Mouse (Mus musculus): ENCODE data around the gene Scamp2. TPM values are rescaled to one million over a fixed set of nuclear protein-coding genes. Genes with fewer than 3 reads are reported as not detected.

Gene Scamp2
- total and polyA plus RNA-seq, 3 experiments = 65.7 to 94.0 (median 72.3) TPM

DNA sequence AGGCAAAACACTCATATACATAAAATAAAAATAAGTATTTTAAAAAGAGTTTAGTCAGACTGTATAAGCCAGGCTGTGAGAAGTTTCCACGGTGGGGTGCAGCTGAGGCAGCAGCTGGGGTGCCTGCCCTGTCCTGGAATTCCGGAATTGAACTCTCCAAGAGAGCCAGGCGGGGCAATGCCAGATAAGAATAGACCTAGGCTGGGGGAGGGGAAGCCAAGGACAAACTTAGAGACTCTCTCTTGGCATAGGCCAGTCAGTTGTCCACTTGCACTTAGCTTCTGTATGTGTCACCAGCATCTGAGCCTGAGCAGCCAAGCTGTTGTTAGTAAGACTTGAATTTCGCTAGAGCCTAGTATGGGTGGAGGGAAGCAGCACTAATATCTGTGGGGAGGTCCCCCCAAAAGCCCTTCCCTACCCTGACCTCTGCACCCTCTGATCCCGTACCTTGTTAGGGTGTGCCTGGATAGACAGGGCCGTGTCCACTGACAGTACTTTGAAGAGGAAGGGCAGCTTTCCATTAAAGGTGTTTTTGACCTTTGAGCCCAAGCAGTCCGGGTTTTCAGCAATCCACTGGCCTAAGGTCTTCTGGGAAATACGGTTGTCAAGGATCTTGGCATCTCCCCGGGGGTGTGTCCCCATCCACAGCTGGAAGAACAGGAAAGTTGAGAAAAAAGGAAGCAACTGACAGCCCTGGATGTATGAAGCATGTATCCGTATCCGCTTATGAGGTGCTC, 10.4 kb upstream of the Scamp2 start:
- DNase-seq = peak; percentile 80

DNA sequence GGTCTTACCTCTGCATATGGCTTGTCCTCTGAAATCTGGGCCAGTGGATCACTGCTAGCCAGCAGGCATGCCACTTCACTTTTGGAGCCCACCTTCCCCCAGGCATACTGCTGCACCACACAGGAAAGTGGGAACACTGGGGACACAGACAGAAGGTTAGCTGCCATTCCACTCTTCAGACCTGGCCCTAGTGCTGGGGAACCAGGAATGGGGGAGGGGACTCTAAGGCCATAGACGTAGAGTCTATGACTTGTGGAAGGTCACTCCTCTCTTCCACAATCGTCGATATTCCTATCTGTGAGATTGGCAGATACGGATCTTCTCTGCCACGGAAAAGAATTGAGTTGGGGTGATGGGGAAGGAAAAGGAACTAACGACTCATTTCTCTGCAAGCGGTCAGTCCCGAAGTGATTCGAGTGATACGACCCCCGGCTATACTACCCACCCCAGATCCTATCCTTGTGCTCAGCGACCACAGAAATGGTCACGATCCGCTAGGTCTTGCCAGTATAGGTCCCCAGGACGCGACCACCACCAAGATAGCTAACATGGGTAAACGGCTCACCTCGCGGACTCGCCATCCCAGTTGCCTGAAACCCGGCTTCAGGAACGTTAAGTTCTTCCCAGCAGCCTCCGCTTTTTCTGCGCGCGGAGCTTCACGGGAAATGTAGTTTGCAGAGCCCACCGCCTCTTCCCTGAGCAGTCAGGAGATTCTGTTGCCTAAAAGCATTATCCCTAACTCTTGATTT, 8.4 kb upstream of the Scamp2 start, which contains the start of gene Mpi:
Gene Mpi, minus strand, starts transcription at position 625 of the 749 bp plus-strand sequence.
- DNase-seq = peak; percentile 76

DNA sequence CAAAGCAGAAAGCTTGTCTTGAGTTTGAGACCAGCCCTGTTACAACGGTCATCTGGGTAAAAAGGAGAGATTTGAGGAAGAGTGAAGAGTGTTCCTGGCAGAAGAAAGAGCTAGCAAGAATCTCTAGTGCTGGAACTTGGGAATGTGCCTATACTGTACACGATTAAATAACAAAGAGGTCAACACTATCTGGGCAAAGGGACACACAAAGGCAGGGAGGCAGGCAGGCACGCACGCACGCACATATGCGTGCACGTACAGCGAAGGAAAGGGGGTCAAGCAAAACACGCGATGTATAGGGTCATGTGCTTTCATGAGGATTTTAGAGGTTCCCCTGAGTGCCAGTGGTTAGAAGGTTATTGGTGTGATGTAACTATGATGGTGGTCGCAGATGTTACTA, 7.6 kb upstream of the Scamp2 start:
- DNase-seq = no peak

DNA sequence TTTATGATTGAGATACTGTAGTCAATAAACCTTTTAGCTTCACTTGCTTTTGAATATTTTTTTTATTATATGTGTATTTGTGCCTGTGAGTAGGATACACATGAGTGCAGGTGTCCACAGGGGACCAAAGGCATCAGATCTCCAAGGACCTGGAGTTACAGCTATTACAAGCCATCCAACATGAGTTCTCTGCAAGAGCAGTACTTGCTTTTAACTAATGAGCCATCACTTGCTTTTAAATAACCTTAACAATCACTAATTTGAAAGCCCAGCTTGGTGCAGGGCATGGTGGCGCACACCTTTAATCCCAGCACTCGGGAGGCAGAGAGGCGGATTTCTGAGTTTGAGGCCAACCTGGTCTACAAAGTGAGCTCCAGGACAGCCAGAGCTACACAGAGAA, 6.0 kb upstream of the Scamp2 start:
- no peak for DNase-seq

DNA sequence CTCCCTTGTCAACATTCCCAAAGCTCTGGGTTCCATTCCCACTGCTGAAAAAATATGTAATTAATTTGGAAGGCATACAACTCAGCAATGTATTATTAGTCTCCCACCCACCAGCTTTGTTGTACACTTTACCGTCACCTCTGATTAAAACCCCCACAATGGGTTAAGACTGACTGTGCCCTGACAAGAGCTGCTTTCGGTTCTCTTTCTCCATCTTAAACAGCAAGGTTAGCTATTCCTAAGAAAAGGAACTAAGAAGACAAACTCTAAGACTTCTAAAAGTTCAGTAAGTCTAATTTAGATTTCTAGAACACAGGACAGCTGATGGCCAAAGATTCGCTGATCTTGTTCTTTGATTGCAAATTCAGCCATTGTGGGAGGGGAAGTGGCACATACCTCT, 3.5 kb upstream of the Scamp2 start:
- DNase-seq = no peak

DNA sequence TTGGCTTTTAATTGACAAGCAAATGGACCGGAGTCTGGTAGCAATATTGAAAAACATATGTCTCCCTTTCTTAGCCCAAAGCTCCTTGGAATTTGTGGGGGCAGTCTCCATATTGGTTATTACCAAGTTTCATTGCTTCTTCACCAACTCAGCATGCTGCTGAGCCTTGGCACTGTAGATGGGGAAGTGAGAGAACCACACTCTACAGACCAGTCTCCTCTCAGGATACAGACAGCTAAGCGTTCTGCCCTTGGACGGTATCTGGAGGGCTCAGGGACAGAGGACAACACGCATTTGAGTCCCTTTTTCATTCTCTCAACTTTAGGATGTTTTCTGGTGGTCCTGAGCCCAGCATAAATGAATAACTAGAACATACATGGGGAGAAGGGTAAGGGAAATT, 2.1 kb upstream of the Scamp2 start:
- no peak for DNase-seq

DNA sequence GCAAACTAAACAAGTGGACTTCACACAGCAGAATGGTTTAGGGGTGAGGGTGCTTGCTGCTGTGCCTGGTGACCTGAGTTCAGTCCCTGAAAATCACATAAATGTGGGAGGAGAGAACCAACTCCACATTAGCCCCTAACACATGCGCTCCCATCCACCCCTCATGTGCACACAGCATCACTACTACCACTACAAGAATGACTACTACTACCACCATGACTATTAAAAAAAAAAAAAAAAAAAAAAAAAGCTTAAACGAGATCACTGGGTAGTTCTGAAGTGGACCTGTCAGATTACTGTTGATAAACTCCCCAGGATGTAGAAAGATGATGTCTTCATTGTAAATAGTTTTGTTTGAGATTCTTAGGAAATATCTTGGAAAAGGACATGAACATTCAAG, 1.2 kb upstream of the Scamp2 start:
- DNase-seq = no peak

DNA sequence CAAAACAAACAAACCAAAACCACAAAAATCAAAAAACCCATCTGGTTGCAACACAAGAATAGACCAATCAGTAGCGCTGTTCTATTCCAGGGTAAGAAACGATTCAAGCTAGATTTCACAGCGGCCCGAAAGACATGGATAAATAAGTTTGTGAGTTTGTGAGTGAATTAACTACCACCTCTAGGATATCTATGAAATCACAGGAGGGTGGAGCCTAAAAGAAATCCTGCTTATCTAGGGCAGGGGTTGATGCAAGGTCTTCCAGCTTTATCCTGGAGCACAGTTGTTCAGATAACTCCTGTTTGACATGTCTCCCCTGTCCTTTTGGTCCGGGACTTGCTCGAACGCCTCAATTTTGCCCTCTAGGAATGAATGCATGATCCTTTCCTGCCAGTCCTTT, 480 bp upstream of the Scamp2 start:
- no peak for DNase-seq

DNA sequence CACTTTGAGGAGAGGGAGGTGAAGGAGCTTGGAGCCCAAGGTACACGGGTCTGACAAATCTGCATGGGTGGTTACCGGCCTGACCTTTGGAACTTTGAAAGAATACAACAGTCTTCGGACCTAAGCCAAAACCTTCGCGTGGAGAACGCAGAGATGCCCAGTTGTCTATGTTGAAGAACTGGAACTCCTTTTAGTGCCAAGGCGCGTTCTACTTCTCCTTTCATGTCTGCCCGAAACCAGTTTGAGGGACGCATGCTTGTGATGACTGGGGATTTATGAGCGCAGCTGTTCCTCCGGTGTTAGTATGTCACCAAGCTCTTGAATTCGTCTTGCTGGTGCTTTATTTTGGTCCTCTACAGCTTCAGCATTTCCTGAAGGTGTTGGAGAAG, 962 bp downstream of the Scamp2 start:
- no peak for DNase-seq

DNA sequence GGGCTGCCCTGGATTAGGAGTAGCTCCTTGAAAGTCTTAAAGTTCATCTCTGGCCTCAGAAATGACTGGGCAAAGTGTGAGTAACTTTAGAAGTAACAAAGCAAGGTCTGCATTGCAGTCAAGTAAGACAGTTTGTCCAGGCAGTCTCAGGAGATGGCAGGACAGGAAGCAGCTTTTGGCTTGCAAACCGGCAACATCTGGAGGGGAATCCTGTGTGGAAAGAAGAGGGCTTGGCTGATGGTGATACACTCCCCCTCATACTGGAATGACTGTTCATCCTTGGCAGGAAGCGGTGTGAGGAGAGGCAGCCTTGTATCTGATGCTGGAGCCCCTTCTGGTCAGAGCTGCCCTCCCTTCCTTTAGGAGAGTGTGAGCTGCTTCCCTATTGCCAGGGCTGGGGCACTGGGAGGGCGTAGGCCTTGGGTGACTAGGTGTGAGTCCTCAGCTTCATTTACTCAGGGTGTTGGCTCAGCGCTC, 2.2 kb downstream of the Scamp2 start:
- no peak for DNase-seq

DNA sequence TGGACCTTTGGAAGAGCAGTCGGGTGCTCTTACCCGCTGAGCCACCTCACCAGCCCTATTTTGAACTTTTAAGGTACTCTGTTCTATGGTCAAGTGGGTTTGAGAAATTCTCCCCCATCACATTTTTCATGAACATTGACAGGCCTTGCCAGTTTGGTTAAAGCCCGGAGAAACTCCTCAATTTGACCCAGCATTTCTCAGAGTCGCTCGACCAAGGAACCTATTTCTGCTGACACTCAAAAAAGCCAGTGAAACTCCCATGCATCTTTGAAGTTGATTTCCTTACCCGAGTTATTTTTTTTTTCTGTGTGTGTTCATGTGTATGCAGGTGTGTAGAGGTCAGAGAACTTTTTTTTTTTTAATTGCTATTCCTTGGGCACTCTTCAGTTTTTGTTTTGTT, 3.9 kb downstream of the Scamp2 start:
- no peak for DNase-seq

DNA sequence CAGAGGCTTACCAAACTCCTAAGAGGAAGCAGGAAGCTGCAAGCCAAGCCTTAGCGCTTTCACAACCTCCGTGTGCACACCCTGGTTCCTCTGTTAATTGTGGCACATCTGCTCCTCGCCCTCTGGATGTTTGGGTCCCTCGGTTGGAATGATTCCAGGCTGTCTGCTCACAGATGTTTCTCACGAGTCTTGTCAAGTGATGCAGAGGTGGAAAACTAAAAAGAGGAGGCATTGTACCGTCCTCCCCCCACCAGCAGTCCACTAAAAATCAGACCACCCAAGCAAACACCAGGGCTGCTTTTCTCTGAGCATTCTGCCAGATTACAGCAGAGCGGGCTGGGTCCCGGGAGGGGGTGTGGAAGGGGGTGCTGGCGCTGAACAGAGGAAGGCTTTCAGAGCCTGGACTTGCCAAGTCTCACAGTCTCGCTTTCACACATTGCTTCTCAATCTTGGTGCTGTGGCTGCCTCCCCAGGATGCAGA, 5.0 kb downstream of the Scamp2 start:
- no peak for DNase-seq

DNA sequence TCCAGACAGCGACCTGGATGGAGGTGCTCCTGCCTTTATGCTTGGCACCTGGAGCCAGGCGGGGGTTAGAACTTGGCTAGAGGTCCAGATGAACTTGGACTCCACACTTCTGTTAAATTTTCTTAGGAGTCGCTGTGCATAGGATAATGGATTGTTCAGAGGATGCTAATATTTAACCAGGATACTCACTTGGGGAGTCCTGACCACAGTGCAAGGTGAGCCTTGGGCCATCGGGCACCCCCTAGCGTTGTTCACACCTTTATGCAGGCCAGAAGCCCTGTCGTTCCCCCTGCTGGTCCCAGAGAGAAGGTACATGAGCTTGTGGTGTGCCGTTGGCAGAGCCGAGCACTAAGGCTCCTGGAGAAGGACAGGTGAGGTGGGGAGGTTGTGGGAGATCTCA, 6.1 kb downstream of the Scamp2 start:
- DNase-seq = no peak

DNA sequence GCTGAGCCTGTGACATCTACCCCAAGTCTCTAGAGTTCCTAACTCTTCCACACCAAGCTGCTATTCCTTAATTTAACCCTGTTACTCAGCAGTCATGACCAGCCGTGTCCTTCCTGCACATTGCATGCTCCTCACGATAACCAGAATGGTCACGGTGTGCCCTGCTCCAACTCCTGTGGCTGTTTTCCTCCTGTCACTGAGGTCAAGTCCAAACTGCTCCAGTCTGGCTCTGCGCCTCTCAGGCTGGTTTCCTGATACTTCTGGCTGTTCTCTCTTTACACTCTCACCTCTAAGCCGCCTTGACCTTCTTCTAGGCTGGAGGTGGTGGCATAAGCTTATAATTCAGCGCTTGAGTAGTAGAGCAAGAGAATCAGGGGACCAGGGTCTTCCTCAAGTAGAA, 7.8 kb downstream of the Scamp2 start:
- DNase-seq = no peak

DNA sequence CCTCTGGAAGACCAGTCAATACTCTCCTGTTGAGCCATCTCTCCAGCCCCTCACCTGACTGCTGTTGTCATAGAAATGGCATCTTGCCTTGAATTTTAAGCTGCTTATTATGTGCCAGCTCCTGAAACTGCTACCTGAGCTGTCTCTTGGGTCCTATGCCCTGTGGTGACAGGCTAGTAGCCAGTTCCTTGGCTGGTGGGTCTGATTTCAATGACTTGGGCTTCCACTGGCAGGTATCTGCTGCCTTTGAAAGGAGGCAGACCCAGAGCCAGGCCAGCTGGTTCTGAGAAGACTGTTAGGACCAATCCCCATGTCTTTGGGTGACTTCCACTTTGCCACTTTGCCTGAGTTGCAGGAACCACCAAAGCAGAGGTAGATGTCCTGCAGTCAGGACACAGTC, 13.7 kb downstream of the Scamp2 start:
- DNase-seq = no peak

DNA sequence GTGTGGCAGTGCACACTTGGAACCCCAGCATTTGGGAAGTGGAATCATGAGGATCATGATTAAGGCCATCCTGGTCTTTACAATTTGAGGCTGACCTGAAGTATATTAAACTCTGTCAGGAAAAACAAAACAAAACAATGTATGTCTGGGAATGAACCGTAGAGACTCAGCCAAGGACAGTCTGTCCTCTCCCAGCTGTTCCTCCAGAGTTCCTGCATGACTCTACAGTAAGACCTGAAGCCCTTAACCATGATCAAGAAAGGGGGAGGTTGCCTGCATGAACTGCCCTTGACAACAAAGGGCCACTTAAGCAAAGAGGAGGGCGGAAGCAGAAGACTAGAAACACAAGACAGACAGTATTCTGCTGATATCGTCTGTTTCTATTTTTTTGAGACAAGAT, 14.8 kb downstream of the Scamp2 start:
- no peak for DNase-seq

DNA sequence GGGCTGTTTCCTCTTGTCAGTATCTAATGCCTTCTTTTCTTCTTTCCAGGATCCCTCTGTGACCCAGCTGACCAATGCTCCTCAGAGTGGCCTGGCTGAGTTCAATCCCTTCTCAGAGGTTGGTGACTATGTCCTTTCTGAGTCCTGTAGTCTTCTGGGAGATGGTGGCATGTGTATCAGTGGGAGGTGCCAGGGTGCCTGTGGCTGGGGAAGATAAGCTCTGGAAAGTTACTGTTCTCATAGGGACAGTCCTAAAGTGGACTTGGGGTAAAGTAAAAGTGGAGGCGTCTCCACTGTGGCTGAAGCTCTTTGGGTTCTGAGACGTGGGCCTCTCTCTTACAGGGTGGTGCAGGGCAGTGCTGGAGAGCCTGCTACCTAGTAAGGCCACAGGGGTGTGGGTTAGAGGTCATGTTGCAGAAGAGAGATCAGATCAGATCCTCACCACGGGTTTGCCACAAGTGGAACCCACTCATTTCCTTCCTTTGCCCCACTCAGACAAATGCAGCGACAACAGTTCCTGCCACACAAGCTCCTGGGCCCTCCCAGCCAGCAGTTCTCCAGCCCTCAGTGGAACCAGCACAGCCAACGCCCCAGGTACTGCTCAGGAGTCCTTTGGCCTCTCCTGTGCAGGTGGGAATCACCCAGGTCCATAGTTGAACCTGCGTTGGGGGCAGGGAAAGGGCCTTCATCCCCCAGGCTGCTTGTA, 16.6 kb downstream of the Scamp2 start:
- DNase-seq = no peak

DNA sequence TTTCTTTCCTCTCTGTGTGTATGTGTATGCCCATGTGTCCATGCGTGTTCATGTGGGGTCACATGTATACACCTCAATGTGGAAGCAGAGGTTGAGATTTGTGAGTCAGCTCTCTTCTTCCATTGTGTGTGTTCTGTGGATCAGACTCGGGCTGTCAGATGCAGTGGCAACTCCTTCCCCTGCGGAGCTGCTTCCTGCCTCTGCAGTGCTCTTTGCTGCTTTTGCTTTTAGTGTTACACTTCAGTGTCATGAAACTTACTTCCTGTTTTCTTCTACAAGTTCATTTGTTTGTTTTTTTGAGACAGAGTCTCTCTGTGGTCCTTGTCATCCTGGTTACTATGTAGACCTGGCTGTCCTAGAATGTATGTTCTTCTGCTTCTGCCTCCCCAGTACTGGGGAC, 24.2 kb downstream of the Scamp2 start:
- DNase-seq = no peak

DNA sequence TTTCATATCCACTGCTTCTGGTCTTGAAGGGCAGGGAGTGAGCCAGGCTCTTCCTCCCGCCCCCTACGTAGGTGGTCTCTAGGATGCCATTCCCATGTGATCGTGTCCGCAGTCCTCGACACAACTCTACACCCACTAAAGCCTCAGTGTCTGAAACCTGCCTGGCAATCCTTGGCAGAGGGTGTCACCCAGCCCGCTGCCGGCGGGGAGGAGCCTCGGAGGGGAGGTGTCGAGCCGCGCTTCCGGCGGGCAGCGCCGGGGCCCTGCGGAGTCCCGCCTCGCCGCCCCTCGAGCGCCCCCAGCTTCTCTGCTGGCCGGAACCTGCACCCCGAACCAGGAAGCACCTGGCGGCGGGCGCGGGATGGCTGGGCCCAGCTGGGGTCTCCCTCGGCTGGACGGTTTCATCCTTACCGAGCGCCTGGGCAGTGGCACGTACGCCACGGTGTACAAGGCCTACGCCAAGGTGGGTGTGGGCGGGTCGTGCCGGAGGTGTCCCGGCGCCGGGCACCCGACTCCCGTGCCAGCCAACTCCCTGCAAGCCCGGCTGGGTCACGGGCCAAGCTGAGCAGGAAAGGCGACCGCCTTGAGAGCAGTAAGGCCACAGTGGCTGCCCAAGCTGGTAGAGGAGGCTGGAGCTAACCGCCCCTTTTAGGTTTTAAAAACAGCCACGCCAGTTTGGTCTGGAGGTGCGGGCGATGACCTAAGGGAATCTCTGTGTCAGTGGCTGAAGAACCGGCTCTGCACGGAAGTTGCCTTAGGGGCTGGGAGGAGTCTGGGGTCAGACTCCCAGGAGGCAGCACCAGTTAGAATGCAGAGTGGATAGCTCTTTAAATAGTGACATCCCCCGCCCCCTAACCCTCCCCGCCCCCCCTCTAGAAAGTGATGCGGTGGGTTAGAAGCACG, 28.7 kb downstream of the Scamp2 start, which contains the start of gene Ulk3:
Gene Ulk3, plus strand, starts transcription at position 229 of the 903 bp plus-strand sequence.
- peak; percentile 92 for DNase-seq

DNA sequence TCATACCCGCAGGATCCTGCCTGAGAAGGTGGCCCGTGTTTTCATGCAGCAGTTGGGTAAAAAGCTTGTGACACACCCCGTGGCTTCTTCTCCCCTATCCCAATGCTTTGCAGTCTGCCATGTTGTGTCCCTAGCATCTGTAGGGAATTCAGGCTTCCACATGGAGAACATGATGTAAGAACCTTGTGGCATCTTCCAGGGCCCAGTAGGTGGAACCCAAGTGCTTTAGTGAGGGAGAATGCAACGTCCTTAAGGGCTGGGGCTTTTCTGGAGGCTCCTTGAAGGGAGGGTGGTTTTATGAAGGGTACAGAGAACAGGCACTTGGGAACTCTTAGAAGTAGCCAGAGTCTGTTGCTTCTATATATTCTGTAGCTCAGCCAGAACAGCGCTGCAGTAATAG, 30.0 kb downstream of the Scamp2 start:
- no peak for DNase-seq

DNA sequence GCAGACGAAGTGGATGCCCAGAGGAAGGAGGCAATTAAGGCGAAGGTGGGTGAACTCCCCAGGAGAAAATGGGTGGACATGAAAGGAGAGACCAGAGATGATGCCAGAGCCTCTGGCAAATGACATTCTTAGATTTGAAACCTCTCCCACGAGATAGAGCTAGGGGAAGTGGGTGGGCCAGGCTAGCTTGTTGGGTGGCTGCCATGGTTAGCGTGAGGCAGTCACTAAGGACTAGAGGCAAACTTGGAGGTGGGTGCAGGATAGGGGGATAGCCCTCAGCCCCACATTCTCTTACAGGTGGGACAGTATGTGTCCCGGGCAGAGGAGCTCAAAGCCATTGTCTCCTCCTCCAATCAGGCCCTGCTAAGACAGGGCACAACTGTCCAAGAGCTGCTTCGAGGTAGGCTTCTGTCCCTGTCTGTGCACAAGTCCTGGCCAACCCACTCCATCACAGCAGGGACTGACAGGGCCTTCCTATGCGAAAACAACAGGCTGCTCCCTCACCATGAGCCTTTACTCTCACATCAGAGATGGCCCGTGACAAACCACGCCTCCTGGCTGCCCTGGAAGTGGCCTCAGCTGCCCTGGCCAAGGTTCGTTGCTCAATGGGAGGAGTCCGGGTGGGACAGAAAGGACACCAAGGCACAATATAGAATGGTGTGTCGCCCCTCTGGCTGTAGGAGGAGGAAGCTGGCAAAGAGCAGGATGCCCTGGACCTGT, 32.9 kb downstream of the Scamp2 start:
- DNase-seq = no peak
